Mouse (Mus musculus) embryonic facial prominence, embryonic 11.5 days (tissue): ENCODE measurements at regions not wholly inside any gene's neighbourhood (a gene's known extent, or its start where the extent isn't known, plus 50 kb on each side); places are given as distances from the start of the nearest gene placed in this dataset.

Experiments
- ATAC-seq: fragments of 200-750 bp; cut with Nextera tagmentation; replicated peaks from 2 replicates; pipeline ENCODE4 v1.8.0; 2017; ENCODE audit warnings: low read depth; ENCODE audit not compliant: insufficient number of reproducible peaks, low FRiP score, low TSS enrichment
- DNase-seq: peaks from one replicate; pipeline ENCODE4 v3.0.0-alpha.2; 2015; ENCODE audit warnings: low spot score
- H3K27ac ChIP-seq: fragments of 300-500 bp; sonication (generic); replicated peaks from 2 replicates; pipeline ENCODE4 v1.5.1; 2014; ENCODE audit warnings: mild to moderate bottlenecking, low read depth, low read length, control low read depth
- H3K27me3 ChIP-seq: fragments of 300-500 bp; sonication (generic); 2 replicates; pipeline ENCODE4 v1.6.1; 2014; ENCODE audit warnings: mild to moderate bottlenecking, low read length, moderate library complexity, mixed read lengths; ENCODE audit not compliant: control insufficient read depth, insufficient read depth
- H3K36me3 ChIP-seq: fragments of 300-500 bp; sonication (generic); replicated peaks from 2 replicates; pipeline ENCODE4 v1.6.1; 2014; ENCODE audit warnings: low read depth, mild to moderate bottlenecking, low read length, moderate library complexity, mixed read lengths; ENCODE audit not compliant: control insufficient read depth, insufficient read depth
- H3K4me1 ChIP-seq: fragments of 300-500 bp; sonication (generic); 2 replicates; pipeline ENCODE4 v1.6.1; 2014; ENCODE audit warnings: low read length, mixed read lengths; ENCODE audit not compliant: control insufficient read depth, insufficient read depth
- H3K4me2 ChIP-seq: fragments of 300-500 bp; sonication (generic); 2 replicates; pipeline ENCODE4 v1.6.1; 2014; ENCODE audit warnings: low read depth, mild to moderate bottlenecking, control low read depth, low read length, moderate library complexity
- H3K4me3 ChIP-seq: fragments of 300-500 bp; sonication (generic); 2 replicates; pipeline ENCODE4 v1.5.1; 2014; ENCODE audit warnings: low read depth, low read length, control low read depth
- H3K9ac ChIP-seq: fragments of 300-500 bp; sonication (generic); replicated peaks from 2 replicates; pipeline ENCODE4 v1.6.1; 2014; ENCODE audit warnings: mild to moderate bottlenecking, control low read depth, low read length
- H3K9me3 ChIP-seq: fragments of 300-500 bp; sonication (generic); replicated peaks from 2 replicates; pipeline ENCODE4 v1.6.1; 2016; ENCODE audit warnings: mild to moderate bottlenecking, low read length, inconsistent platforms, mixed read lengths; ENCODE audit not compliant: control insufficient read depth
- WGBS: fragments of 180-500 bp; shearing (Covaris S2); extraction: QIAGEN DNeasy Blood & Tissue Kit; methylation state at CpG from one replicate; pipeline ENCODE4 v1.1.7; 2014; 5-methylcytosine and 5-hydroxymethylcytosine counted together

DNA sequence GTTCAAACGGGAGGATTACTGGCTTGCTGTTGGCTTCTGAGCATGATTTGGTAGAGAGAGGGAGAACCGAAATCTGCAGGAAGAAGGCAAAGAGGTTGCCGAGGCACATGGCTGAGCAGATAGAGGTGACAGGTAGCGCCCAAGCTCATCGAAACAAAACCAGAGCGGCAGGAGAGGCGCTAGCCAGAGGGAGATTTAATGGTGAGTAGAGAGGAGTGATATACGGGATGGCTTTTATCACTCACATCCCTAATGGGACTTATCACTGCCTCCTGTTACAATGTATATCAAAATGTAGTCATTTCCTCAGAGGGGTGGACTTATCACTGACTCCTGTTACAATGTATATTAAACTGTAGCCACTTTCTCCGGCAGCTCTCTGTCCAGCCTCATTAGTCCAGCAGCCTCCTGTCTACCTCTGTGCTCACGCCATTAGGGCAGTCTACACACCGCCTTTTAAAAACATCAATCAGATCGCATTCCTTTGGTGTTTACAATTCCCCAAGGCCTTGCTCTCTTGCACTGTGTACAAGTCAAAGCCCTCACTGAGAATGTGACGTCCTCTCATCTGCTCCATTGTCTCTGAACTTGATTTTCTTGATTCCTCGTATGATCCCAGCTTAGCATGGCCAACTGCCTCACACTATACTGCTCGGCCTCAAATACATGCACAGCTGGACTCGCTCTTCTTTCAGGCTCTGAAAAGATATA lies 59.0 kb upstream of the Ppm1h start:
- 65% methylated on average over 16 of the region's 16 CpGs for WGBS
- H3K27ac ChIP-seq: no peak overlapping the region
- H3K9me3 ChIP-seq: no peaks in the 10 kb centered on the region
- no peaks in the 10 kb centered on the region for H3K36me3 ChIP-seq
- DNase-seq (peak; percentile 34), ATAC-seq (peak; percentile 85)
- no peaks in the 10 kb centered on the region for H3K4me1 ChIP-seq
- H3K4me3 ChIP-seq: no peak overlapping the region
- no peaks in the 10 kb centered on the region for H3K27me3 ChIP-seq
- no peak overlapping the region for H3K9ac ChIP-seq
- no peak overlapping the region for H3K4me2 ChIP-seq
